Mouse (Mus musculus) liver, embryonic 14.5 days (tissue): Measurements from ENCODE around the gene Cyp3a16.

Experiments used
- CTCF ChIP-seq: IDR thresholded peaks from 2 replicates; pipeline ENCODE4 v1.5.1; 2016; ENCODE audit warnings: antibody characterized with exemption, low read depth, control low read depth
- EP300 ChIP-seq: IDR thresholded peaks from 2 replicates; pipeline ENCODE4 v1.6.1; 2016; ENCODE audit warnings: antibody characterized with exemption, low read depth

GRCm38 (mm10) chr5:145433688-145434087, 35.8 kb downstream of the Cyp3a16 start:
- TF ChIP-seq CTCF (no peak), EP300 (no peak)
